9 mouse cellular contexts compared by ENCODE assay signal in the genomic region with DNA sequence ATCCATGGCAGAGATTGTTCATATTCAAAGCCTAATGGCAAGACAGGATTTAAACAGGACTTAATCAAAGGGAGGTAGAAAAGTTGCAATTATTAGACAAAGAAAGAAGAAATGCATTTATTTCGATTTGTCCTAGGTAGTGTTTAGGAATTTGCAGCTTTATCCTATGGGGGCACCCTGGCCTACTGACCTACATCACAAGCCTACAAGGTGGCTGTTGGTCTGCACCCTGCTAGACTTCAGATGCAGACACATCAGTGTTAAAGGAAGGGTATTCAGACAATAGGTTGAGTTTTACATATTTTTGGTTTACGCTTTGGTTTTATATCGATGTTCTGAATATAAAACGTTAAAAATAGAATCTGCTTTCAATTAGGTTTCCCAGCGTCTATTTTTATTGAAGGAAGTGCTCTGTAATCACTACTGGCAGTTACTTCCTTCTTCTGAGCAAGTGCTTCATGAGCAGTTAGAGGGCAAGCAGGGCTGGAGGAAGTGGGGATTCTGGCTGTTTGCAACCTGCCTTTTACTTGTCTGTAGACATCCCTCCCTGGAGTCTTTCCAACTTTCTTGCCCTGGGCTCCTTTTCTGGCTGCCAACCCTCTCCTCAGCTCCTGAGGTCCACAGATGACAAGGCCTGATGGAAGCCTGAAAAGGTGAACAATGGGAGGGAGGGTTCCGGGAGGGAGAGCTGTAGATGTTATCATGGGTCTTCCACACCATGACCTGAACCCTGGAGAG. TPM values are rescaled to one million over a fixed set of nuclear protein-coding genes. Genes with fewer than 3 reads are reported as not detected.
DNase-seq lines count a peak whose midpoint lies in the region; ATAC-seq and TF ChIP-seq lines count a peak whose summit lies in the region.
"Had no signal": no experiment of that assay in that cellular context is flagged by ENCODE, and none has a peak within 500 bp of the region (broad histone marks: within the 10 kb centered on the region; RNA-seq: fewer than 3 reads in every experiment).

No protein-coding gene starts in this region.

- no peak overlapping the region for H3K27ac ChIP-seq in kidney, postnatal 0 days
- no peak overlapping the region for H3K27ac ChIP-seq in kidney, embryonic 14.5 days (ENCODE audit: low read depth, low read length)
- peak overlapping the region; percentile 76 for H3K27ac ChIP-seq in limb, embryonic 12.5 days

- H3K9ac ChIP-seq in kidney, postnatal 0 days (ENCODE audit: low read depth, low read length): no peak overlapping the region
- H3K9ac ChIP-seq in kidney, embryonic 14.5 days (ENCODE audit: low read depth, low read length): no peak overlapping the region
- H3K9ac ChIP-seq in limb, embryonic 12.5 days (replicated peaks): no peak overlapping the region

- no peak overlapping the region for H3K4me2 ChIP-seq in kidney, postnatal 0 days (ENCODE audit: low read length)
- H3K4me2 ChIP-seq in kidney, embryonic 14.5 days (replicated peaks; ENCODE audit: low read depth, low read length): no peak overlapping the region
- no peak overlapping the region for H3K4me2 ChIP-seq in limb, embryonic 12.5 days

- H3K4me3 ChIP-seq in kidney, postnatal 0 days (replicated peaks; ENCODE audit: low read depth, low read length): no peak overlapping the region
- no peak overlapping the region for H3K4me3 ChIP-seq in kidney, embryonic 14.5 days (ENCODE audit: low read length)
- no peak overlapping the region for H3K4me3 ChIP-seq in limb, embryonic 12.5 days (replicated peaks)
- H3K4me3 ChIP-seq: erythroblast, embryonic 14.5 days had no signal

- H3K36me3 ChIP-seq in kidney, postnatal 0 days (ENCODE audit: insufficient read depth, low read length): no peaks in the 10 kb centered on the region
- H3K36me3 ChIP-seq in kidney, embryonic 14.5 days (ENCODE audit: control insufficient read depth, insufficient read depth, low read length): no peaks in the 10 kb centered on the region
- no peaks in the 10 kb centered on the region for H3K36me3 ChIP-seq in limb, embryonic 12.5 days

- 66% methylated on average over 6 of the region's 6 CpGs for WGBS in kidney, postnatal 0 days
- 77% methylated on average over 6 of the region's 6 CpGs for WGBS in kidney, embryonic 14.5 days
- WGBS in limb, embryonic 12.5 days: 38% methylated on average over 6 of the region's 6 CpGs

- H3K4me1 ChIP-seq in kidney, postnatal 0 days (replicated peaks; ENCODE audit: insufficient read depth, low read length): no peaks in the 10 kb centered on the region
- no peaks in the 10 kb centered on the region for H3K4me1 ChIP-seq in kidney, embryonic 14.5 days (ENCODE audit: control insufficient read depth, insufficient read depth, low read length)
- peaks cover 38% of the 10 kb centered on the region for H3K4me1 ChIP-seq in limb, embryonic 12.5 days (replicated peaks)

- ATAC-seq in kidney, postnatal 0 days (replicated peaks; ENCODE audit: low FRiP score, low read depth): no peak
- no peak for ATAC-seq in kidney, embryonic 14.5 days (ENCODE audit: low FRiP score, low TSS enrichment)
- no peak for ATAC-seq in limb, embryonic 12.5 days (ENCODE audit: insufficient number of reproducible peaks, insufficient read depth, low FRiP score, low TSS enrichment, low read depth)

- no peak for TF ChIP-seq CTCF in kidney, postnatal 0 days (IDR thresholded peaks at IDR 0.05; ENCODE audit: low read depth)

- H3K27me3 ChIP-seq in kidney, postnatal 0 days (ENCODE audit: insufficient read depth, low read length): no peaks in the 10 kb centered on the region
- H3K27me3 ChIP-seq in kidney, embryonic 14.5 days (ENCODE audit: control insufficient read depth, insufficient read depth, low read length): no peaks in the 10 kb centered on the region
- H3K27me3 ChIP-seq in limb, embryonic 12.5 days: no peaks in the 10 kb centered on the region

- peak; percentile 14 for DNase-seq in adrenal gland, adult 2 months
- DNase-seq in adrenal gland, postnatal 10 days: no peak
- peak; percentile 31 for DNase-seq in kidney, postnatal 0 days (ENCODE audit: low spot score)
- peak; percentile 23 to 36 for DNase-seq in cerebellum, postnatal 25 days
- no peak for DNase-seq in layer of hippocampus, adult 11-12 months (ENCODE audit: low spot score)
- DNase-seq in retina, postnatal 1 day: no peak

- no peaks in the 10 kb centered on the region for H3K9me3 ChIP-seq in kidney, postnatal 0 days (replicated peaks; ENCODE audit: low read length)
- no peaks in the 10 kb centered on the region for H3K9me3 ChIP-seq in kidney, embryonic 14.5 days (ENCODE audit: control insufficient read depth, low read length)
- no peaks in the 10 kb centered on the region for H3K9me3 ChIP-seq in limb, embryonic 12.5 days

RNA-seq across cellular contexts. Expression of gene Mab21l1, which starts 34.5 kb away (rescaled TPM):
- total RNA-seq in adrenal gland, adult 2 months (2021): 1 to 10 TPM in 1 of 2 experiments, under 1 TPM in 1; 0.58 to 1.9 TPM
- polyA plus RNA-seq in adrenal gland, adult 2 months (2012; rRNA removed): 0.22 and 0.73 TPM in 2 replicates
- total RNA-seq in adrenal gland, postnatal 10 days (2021): 1 to 10 TPM; 1.4 to 2.9 TPM
- polyA plus RNA-seq in kidney, postnatal 0 days (2015; fragmentation: Nextera tagmentation; extraction: Ambion mirVana): 0.20 and 0.23 TPM in 2 replicates
- polyA plus RNA-seq in kidney, embryonic 14.5 days (2014; fragmentation: Nextera tagmentation; extraction: Ambion mirVana): 0.63 and 0.87 TPM in 2 replicates
- 72.6 and 89.1 TPM in 2 replicates for polyA plus RNA-seq in limb, embryonic 12.5 days (2016; fragmentation: Nextera tagmentation; extraction: Ambion mirVana)
- polyA plus RNA-seq: erythroblast, embryonic 14.5 days had no signal

Comparison
In these comparisons a context has a peak if more than half of its experiments do, and no peak if none do; other contexts are left out.
1. DNase-seq: peak in adrenal gland, adult 2 months (single experiment), kidney, postnatal 0 days (single experiment) and cerebellum, postnatal 25 days (2 of 2); none in adrenal gland, postnatal 10 days (single experiment), layer of hippocampus, adult 11-12 months (single experiment) and retina, postnatal 1 day (single experiment).
2. RNA of gene Mab21l1, which starts 34.5 kb away (polyA plus RNA-seq): 72.6 to 89.1 TPM in limb, embryonic 12.5 days; 0.63 to 0.87 TPM in kidney, embryonic 14.5 days, 0.22 to 0.73 TPM in adrenal gland, adult 2 months and 0.20 to 0.23 TPM in kidney, postnatal 0 days; every median in the first group is over 10 times any median in the second.